Mouse (Mus musculus) testis, adult 2 months (tissue): ENCODE measurements around the gene Usp39. TPM values are rescaled to one million over a fixed set of nuclear protein-coding genes. Genes with fewer than 3 reads are reported as not detected.

Experiments used
- H3K27ac ChIP-seq: fragments of 200-500 bp; 2 replicates; pipeline ENCODE4 v1.5.1; 2012; ENCODE audit warnings: low read depth, low read length; ENCODE audit not compliant: control insufficient read depth, insufficient read depth
- H3K27me3 ChIP-seq: fragments of 200-500 bp; 2 replicates; pipeline ENCODE4 v1.6.1; 2012; ENCODE audit warnings: mild to moderate bottlenecking, low read length, moderate library complexity; ENCODE audit not compliant: control insufficient read depth, insufficient read depth
- H3K36me3 ChIP-seq: fragments of 200-500 bp; 2 replicates; pipeline ENCODE4 v1.6.1; 2012; ENCODE audit warnings: mild to moderate bottlenecking, low read length; ENCODE audit not compliant: control insufficient read depth, insufficient read depth
- H3K4me1 ChIP-seq: fragments of 200-500 bp; 2 replicates; pipeline ENCODE4 v1.6.1; 2012; ENCODE audit warnings: low read length; ENCODE audit not compliant: control insufficient read depth, insufficient read depth
- H3K4me3 ChIP-seq: fragments of 200-500 bp; 2 replicates; pipeline ENCODE4 v1.5.1; 2012; ENCODE audit warnings: low read depth, mild to moderate bottlenecking, low read length, moderate library complexity, mixed read lengths; ENCODE audit not compliant: control insufficient read depth
- CTCF ChIP-seq: fragments of 200-500 bp; IDR thresholded peaks from 2 replicates; pipeline ENCODE4 v1.5.1; 2012; ENCODE audit warnings: low read depth, mild to moderate bottlenecking, inconsistent platforms, low read length, moderate library complexity; ENCODE audit not compliant: control insufficient read depth, insufficient read depth, insufficient replicate concordance
- POLR2A ChIP-seq: fragments of 200-500 bp; IDR thresholded peaks from 2 replicates; pipeline ENCODE4 v1.6.1; 2012; ENCODE audit warnings: low read depth, mild to moderate bottlenecking, inconsistent platforms, low read length, moderate library complexity; ENCODE audit not compliant: control insufficient read depth
- polyA plus RNA-seq: library from polyadenylated mRNA; depleted of rRNA; stranded (reverse); fragments of >200 nt; gene quantifications from 2 replicates; pipeline ENCODE4 v1.2.3, GENCODE M21; 2012

Usp39 gene
- polyA plus RNA-seq, 1 experiment: 29.3 TPM

DNA sequence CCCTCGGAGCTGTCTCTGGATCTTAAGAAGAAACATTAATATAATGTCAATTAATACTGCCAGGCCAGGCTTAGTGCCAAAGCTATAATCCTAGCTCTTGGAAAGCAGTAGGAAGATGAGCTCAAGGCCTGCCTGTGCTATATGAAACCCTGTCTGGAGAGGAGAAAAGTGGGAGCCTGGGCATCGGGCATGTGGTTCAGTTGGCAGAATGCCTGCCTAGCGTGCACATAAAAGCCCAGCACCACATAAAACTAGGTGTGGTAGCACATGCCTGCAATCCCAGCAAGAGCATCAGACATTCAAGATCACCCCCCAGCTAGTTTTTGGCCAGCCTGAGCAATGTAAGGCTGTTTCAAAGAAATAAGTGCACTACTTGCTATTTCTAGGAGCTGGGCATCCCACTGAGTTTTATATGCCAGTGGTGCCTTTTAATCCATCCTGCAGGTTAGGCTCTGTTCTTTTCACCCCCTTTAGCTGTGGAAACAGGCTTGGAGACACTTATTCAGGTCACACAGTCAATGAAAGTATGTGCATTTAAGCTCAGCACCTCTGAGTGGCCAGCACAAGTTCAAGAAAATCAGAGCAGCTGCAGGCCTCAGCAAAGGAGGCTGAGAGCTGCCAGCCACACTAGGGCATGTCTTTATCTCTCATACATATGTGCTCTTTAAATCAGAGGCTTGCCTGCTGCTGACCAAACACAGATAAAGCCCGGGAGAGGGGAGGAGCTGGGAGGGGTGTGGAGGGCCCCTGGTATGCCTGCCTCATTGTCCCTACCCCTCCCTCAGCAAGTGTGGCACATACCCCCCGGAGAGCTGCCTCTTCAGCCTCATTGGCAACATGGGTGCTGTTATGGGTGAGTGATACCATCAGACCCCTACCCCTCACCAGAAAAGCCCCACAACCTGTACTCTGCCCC, 12.4 kb upstream of the Usp39 start:
- Histone ChIP-seq H3K27ac (no peak overlapping the region), H3K4me3 (no peak overlapping the region), H3K27me3 (no peaks in the 10 kb centered on the region), H3K36me3 (peaks cover 2% of the 10 kb centered on the region; the same call in 1 of the 2 replicates), H3K4me1 (peaks cover 18% of the 10 kb centered on the region)
- no peak for TF ChIP-seq CTCF
- no peak for TF ChIP-seq POLR2A

DNA sequence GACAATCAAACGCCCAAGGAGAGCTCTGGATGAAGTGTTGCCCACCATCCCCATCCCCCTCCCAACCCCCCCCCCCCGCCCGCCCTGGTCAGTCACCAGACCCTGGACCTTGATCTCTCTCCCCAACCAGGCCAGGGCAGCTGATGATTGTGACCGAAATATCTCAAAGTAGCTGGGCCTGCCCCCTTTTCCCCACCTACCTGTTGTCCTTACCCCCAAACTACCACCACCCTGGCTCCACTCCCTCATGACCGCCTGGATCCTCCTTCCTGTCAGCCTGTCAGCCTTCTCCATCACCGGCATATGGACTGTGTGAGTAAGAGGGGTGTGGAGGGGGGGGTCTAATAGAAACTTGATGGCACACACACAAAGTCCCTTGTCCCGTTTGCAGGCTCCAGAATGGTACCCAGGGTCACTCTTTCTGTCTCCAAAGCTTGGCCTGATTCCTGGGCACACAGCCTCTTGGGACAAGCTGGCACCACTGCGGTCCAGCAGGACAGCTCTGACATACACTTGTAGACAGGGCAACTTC, 11.1 kb upstream of the Usp39 start:
- peaks cover 13% of the 10 kb centered on the region for H3K4me1 ChIP-seq
- H3K4me3 ChIP-seq: peak overlapping the region; percentile 91
- TF ChIP-seq POLR2A (no peak), CTCF (no peak)
- H3K27ac ChIP-seq: no peak overlapping the region
- H3K27me3 ChIP-seq: no peaks in the 10 kb centered on the region
- peaks cover 2% of the 10 kb centered on the region for H3K36me3 ChIP-seq

- H3K27me3 ChIP-seq: no peaks in the 10 kb centered on the region
- H3K4me3 ChIP-seq: peak within 1 kb of the TSS; percentile 91
- peaks cover 4% of the 10 kb centered on the region for H3K36me3 ChIP-seq
- peak within 1 kb of the TSS; percentile 62; the same call in 1 of the 2 replicates for H3K27ac ChIP-seq
- TF ChIP-seq POLR2A (no peak), CTCF (no peak)
- H3K4me1 ChIP-seq: peaks cover 8% of the 10 kb centered on the region
These were observed 10.3 kb upstream of the Usp39 start, which contains the start of gene Tmem150a for GRCm38 (mm10) chr6:72355066-72355911. Gene Tmem150a (plus strand): TSS chr6:72355447.

- Histone ChIP-seq H3K4me1 (peaks cover 7% of the 10 kb centered on the region), H3K27me3 (no peaks in the 10 kb centered on the region), H3K4me3 (peak overlapping the region; percentile 9; the same call in 1 of the 2 replicates), H3K36me3 (peaks cover 4% of the 10 kb centered on the region), H3K27ac (no peak overlapping the region)
- TF ChIP-seq CTCF (no peak), POLR2A (no peak)
These were observed 9.0 kb upstream of the Usp39 start for GRCm38 (mm10) chr6:72354025-72354424.

DNA sequence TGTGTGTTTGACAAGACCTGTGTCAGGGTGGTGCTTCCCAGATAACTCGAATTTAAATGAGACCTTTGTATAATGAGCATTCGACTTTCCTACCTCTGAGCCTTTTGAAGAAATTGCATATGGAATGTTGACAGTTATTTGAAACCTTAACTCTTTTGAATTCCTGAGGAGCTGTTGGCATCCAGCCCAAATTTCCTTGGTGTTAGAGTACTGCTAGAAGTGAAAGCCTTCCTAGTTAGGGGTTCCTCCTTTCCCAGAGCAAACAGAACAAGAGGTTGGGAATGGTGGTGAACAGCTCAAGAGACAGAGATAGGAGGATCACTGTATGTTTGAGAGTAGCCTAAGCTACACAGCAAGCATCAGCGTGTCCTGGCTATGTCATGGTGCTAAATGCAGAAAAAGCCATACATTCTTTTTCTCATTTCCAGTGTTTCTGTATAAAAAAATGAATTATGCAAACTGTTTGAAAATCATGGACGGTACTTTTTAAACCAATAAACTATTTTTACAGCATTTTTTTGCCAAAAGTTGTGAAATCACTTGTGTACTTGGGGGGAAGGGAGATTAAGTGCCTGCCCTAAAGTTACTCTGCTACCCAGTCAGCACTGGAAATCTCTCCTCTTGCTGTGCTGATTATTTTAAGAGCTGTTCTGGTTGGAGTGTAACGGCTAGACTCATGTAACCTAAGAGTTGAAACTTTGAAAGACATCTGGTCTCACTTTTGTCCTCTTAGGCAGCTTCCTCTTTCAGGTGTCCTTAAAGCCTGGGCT, 7.8 kb upstream of the Usp39 start:
- TF ChIP-seq CTCF: no peak
- TF ChIP-seq POLR2A: no peak

GRCm38 (mm10) chr6:72350214-72350613, 5.2 kb upstream of the Usp39 start:
- Histone ChIP-seq H3K4me3 (peak overlapping the region; percentile 74), H3K36me3 (peaks cover 4% of the 10 kb centered on the region), H3K27me3 (no peaks in the 10 kb centered on the region), H3K4me1 (peaks cover 4% of the 10 kb centered on the region), H3K27ac (peak overlapping the region; percentile 72; the same call in 1 of the 2 replicates)
- TF ChIP-seq POLR2A: no peak
- no peak for TF ChIP-seq CTCF

More for the DNA sequence above, 7.8 kb upstream of the Usp39 start:
- Histone ChIP-seq H3K36me3 (peaks cover 4% of the 10 kb centered on the region), H3K27me3 (no peaks in the 10 kb centered on the region), H3K4me3 (no peak overlapping the region), H3K4me1 (peaks cover 7% of the 10 kb centered on the region), H3K27ac (no peak overlapping the region; the same call in 1 of the 2 replicates)
